Mouse (Mus musculus) E14TG2a.4 (cell line): ENCODE data around the gene Nmrk1.

Experiments
- CTCF ChIP-seq: conservative IDR thresholded peaks from 2 replicates; pipeline ENCODE4 v1.5.1; 2014; ENCODE audit warnings: low read length
- NANOG ChIP-seq: IDR thresholded peaks from 2 replicates; pipeline ENCODE4 v1.6.1; 2014; ENCODE audit warnings: borderline replicate concordance, low read length, mixed read lengths
- POU5F1 ChIP-seq: IDR thresholded peaks from 2 replicates; pipeline ENCODE4 v1.6.1; 2014; ENCODE audit warnings: low read length, borderline replicate concordance

DNA sequence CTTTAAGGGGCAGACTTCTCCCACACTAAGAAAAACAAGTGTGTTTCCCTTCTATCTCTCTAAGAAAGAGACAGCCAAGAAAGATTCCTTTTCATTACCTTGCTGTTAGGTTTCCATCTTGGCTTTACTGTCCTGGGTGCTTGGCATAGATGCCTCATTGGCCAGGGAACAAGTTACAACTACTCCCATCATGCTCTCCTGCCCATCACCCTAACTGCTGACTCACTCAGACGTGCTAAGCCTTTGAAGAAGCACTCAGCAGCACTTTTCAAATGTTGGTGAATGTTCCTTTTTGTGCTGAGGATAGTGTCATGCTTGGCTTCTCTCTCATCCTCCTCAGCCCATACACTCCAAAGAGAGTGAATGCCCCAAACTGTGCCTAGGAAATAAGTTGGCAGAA lies 29.9 kb downstream of the Nmrk1 start:
- no peak for TF ChIP-seq CTCF
- TF ChIP-seq NANOG = no peak
- TF ChIP-seq POU5F1 = no peak
